ENCODE assay signal across 15 mouse cellular contexts in the genomic region with DNA sequence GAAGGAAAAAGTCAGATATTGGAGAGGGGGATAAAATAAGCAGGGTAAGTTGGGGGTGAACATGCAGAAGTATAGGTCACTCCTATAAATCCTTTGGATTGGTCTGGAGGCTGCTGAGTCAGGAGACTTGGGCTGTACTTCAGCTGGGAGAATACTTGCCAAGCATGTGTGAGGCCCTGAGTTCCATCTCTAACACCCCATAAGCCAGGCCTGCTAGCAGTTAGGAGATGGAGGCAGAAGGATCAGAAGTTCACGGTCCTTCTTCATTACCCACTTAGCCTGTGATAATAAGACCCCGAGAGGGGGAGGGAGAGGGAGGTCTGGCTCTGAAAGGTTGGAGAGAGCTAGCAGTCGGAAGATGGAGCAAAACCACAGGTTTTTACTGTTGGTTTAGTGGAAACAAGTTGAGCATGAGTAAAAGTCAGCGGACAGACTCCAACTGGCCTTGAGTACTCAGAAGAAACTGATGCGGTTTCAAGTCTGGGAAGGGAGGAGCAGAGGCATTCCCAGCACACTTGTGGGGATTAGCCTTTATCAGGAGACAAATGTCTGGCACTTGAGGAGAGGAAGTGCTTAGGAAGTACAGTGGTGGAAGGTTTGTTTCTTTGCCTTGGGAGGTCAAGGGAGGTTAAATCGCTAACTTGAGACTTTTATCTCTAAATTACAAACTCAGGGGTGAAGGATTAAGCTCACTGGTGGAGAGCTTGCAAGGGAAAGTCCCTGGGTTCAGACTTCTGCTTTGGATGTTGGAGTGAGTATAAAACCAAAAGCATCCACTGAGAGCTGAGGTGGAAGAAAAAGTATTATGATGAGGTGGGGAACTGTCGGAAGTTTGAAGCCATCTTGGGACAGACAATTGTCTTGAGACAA. TPM values are rescaled to one million over a fixed set of nuclear protein-coding genes. Genes with fewer than 3 reads are reported as not detected.
DNase-seq lines count a peak whose midpoint lies in the region; ATAC-seq and TF ChIP-seq lines count a peak whose summit lies in the region.
"Had no signal": no experiment of that assay in that cellular context is flagged by ENCODE, and none has a peak within 500 bp of the region (broad histone marks: within the 10 kb centered on the region; RNA-seq: fewer than 3 reads in every experiment).

No protein-coding gene starts in this region.

- H3K4me1 ChIP-seq in kidney, adult 2 months (ENCODE audit: control insufficient read depth, insufficient read depth, low read length), result 0 out of 2 replicates have a peak, but pooled peaks cover 6% of the 10 kb centered on the region
- H3K4me1 ChIP-seq in lung, embryonic 16.5 days (replicated peaks; ENCODE audit: control insufficient read depth, insufficient read depth, low read length), result no peaks in the 10 kb centered on the region
- H3K4me1 ChIP-seq in limb, embryonic 14.5 days (ENCODE audit: control insufficient read depth, insufficient read depth, low read length), result no peaks in the 10 kb centered on the region
- no peaks in the 10 kb centered on the region for H3K4me1 ChIP-seq in hindbrain, embryonic 14.5 days (replicated peaks; ENCODE audit: control insufficient read depth, insufficient read depth, low read length)
- H3K4me1 ChIP-seq: hindbrain, embryonic 12.5 days; limb, embryonic 15.5 days had no signal

- H3K9ac ChIP-seq in lung, embryonic 16.5 days (ENCODE audit: low read length), result no peak overlapping the region
- H3K9ac ChIP-seq in limb, embryonic 14.5 days (ENCODE audit: low read depth, low read length, severe bottlenecking), result no peak overlapping the region
- H3K9ac ChIP-seq in hindbrain, embryonic 14.5 days, result no peak overlapping the region
- H3K9ac ChIP-seq: hindbrain, embryonic 12.5 days; limb, embryonic 15.5 days had no signal

- H3K4me2 ChIP-seq in lung, embryonic 16.5 days (ENCODE audit: low read depth, low read length), result no peak overlapping the region
- no peak overlapping the region for H3K4me2 ChIP-seq in limb, embryonic 14.5 days (replicated peaks; ENCODE audit: low read depth, low read length, severe bottlenecking)
- no peak overlapping the region for H3K4me2 ChIP-seq in hindbrain, embryonic 14.5 days (replicated peaks)
- H3K4me2 ChIP-seq: hindbrain, embryonic 12.5 days; limb, embryonic 15.5 days had no signal

- no peak for TF ChIP-seq POLR2A in kidney, adult 2 months (IDR thresholded peaks at IDR 0.05; ENCODE audit: low read depth, low read length)
- no peak for TF ChIP-seq POLR2A in limb, embryonic 14.5 days (IDR thresholded peaks at IDR 0.05; ENCODE audit: borderline replicate concordance, extremely low read depth, insufficient read depth, insufficient read length)

- no peak for TF ChIP-seq CTCF in kidney, adult 2 months (conservative IDR thresholded peaks at IDR 0.05; ENCODE audit: insufficient read depth, insufficient read length, low read depth, low read length)
- no peak for TF ChIP-seq CTCF in Patski (IDR thresholded peaks at IDR 0.05)

- no peaks in the 10 kb centered on the region for H3K9me3 ChIP-seq in lung, embryonic 16.5 days (ENCODE audit: control insufficient read depth, low read length)
- H3K9me3 ChIP-seq in limb, embryonic 14.5 days (ENCODE audit: control insufficient read depth, low read length), result no peaks in the 10 kb centered on the region
- H3K9me3 ChIP-seq in hindbrain, embryonic 14.5 days (ENCODE audit: control insufficient read depth, low read length), result no peaks in the 10 kb centered on the region
- H3K9me3 ChIP-seq: hindbrain, embryonic 12.5 days; limb, embryonic 15.5 days had no signal

- POLR2A ChIA-PET in Patski (lab: Charles Lee), result interaction anchor here (1.1 kb wide), 1 partner anchor 18 kb away, joined by 3 read pairs; no protein-coding TSS in a partner anchor

- WGBS in kidney, adult 2 months, result 40% methylated on average over 7 of the region's 7 CpGs
- WGBS in lung, embryonic 16.5 days, result 26% methylated on average over 7 of the region's 7 CpGs
- WGBS in limb, embryonic 14.5 days, result 43% methylated on average over 7 of the region's 7 CpGs
- WGBS in hindbrain, embryonic 14.5 days, result 70% methylated on average over 7 of the region's 7 CpGs

- DNase-seq in kidney, adult 2 months, result no peak
- no peak for DNase-seq in kidney, adult 11 months
- DNase-seq in lung, postnatal 25 days (ENCODE audit: low spot score), result no peak
- DNase-seq in Patski (ENCODE audit: low read depth, low spot score), result peak; percentile 1
- peak; percentile 9 for DNase-seq in limb, embryonic 14.5 days (ENCODE audit: low spot score)
- DNase-seq in cerebellum, postnatal 25 days, result no peak
- DNase-seq in hindbrain, embryonic 14.5 days (ENCODE audit: low spot score), result no peak
- DNase-seq: cerebellum, adult 18-20 months; midbrain, embryonic 14.5 days; right cerebral cortex, postnatal 4 days; thymus, adult 2 months had no signal

- in situ Hi-C loops in Patski (cut with MboI; ENCODE audit: low pct_unique_long_range_greater_than_20kb), result no loop called here

- peak overlapping the region; percentile 52 for H3K4me3 ChIP-seq in kidney, adult 2 months (ENCODE audit: insufficient read depth, low read depth, low read length)
- no peak overlapping the region for H3K4me3 ChIP-seq in lung, embryonic 16.5 days (ENCODE audit: low read length)
- no peak overlapping the region for H3K4me3 ChIP-seq in limb, embryonic 14.5 days (replicated peaks; ENCODE audit: low read length)
- H3K4me3 ChIP-seq in hindbrain, embryonic 14.5 days (replicated peaks; ENCODE audit: low read length), result no peak overlapping the region
- H3K4me3 ChIP-seq: hindbrain, embryonic 12.5 days; limb, embryonic 15.5 days had no signal

- CTCF ChIA-PET in Patski (lab: Charles Lee), result no interaction called here

- H3K27ac ChIP-seq in kidney, adult 2 months (ENCODE audit: insufficient read depth, low read depth, low read length), result peak overlapping the region; percentile 45; the same call in 1 of the 2 replicates
- peak overlapping the region; percentile 57; the same call in 1 of the 2 replicates for H3K27ac ChIP-seq in lung, embryonic 16.5 days (ENCODE audit: low read length)
- H3K27ac ChIP-seq in limb, embryonic 14.5 days (replicated peaks; ENCODE audit: low read depth, low read length), result no peak overlapping the region
- H3K27ac ChIP-seq in hindbrain, embryonic 14.5 days, result no peak overlapping the region
- H3K27ac ChIP-seq: hindbrain, embryonic 12.5 days; limb, embryonic 15.5 days had no signal

- H3K36me3 ChIP-seq in kidney, adult 2 months (ENCODE audit: control insufficient read depth, insufficient read depth, low read length), result no peaks in the 10 kb centered on the region; the same call in 1 of the 2 replicates
- no peaks in the 10 kb centered on the region for H3K36me3 ChIP-seq in lung, embryonic 16.5 days (ENCODE audit: control insufficient read depth, insufficient read depth, low read length)
- no peaks in the 10 kb centered on the region for H3K36me3 ChIP-seq in limb, embryonic 14.5 days (ENCODE audit: control insufficient read depth, insufficient read depth, low read length)
- no peaks in the 10 kb centered on the region for H3K36me3 ChIP-seq in hindbrain, embryonic 14.5 days (replicated peaks; ENCODE audit: control insufficient read depth, insufficient read depth)
- H3K36me3 ChIP-seq: hindbrain, embryonic 12.5 days; limb, embryonic 15.5 days had no signal

- peak; percentile 89 for ATAC-seq in lung, embryonic 16.5 days (ENCODE audit: low read depth)
- no peak for ATAC-seq in Patski
- peak; percentile 79 for ATAC-seq in limb, embryonic 14.5 days (ENCODE audit: low FRiP score, low read depth)
- ATAC-seq in hindbrain, embryonic 14.5 days (ENCODE audit: low FRiP score), result no peak
- ATAC-seq: intestine, embryonic 16.5 days had no signal

- no peaks in the 10 kb centered on the region for H3K27me3 ChIP-seq in kidney, adult 2 months (replicated peaks; ENCODE audit: control insufficient read depth, insufficient read depth, low read length)
- H3K27me3 ChIP-seq in lung, embryonic 16.5 days (ENCODE audit: control insufficient read depth, insufficient read depth, low read depth, low read length), result no peaks in the 10 kb centered on the region
- H3K27me3 ChIP-seq in Patski, result no peaks in the 10 kb centered on the region
- H3K27me3 ChIP-seq in limb, embryonic 14.5 days (ENCODE audit: control insufficient read depth, insufficient read depth, low read length), result no peaks in the 10 kb centered on the region; the same call in 1 of the 2 replicates
- H3K27me3 ChIP-seq in hindbrain, embryonic 14.5 days (ENCODE audit: control insufficient read depth, insufficient read depth, low read length), result peaks cover 14% of the 10 kb centered on the region; the same call in 1 of the 2 replicates

RNA-seq across cellular contexts. Expression of a gene that starts 3.9 kb away (rescaled TPM):
- polyA plus RNA-seq in kidney, adult 2 months (2012; rRNA removed), result 171 and 274 TPM in 2 replicates
- 0.39 and 0.70 TPM in 2 replicates for polyA plus RNA-seq in lung, embryonic 16.5 days (2015; fragmentation: Nextera tagmentation; extraction: Ambion mirVana)
- polyA plus RNA-seq in Patski (2021), result not detected
- 0.05 and 0.10 TPM in 2 replicates for polyA plus RNA-seq in limb, embryonic 14.5 days (2012; rRNA removed)
- 0.15 and 0.21 TPM in 2 replicates for polyA plus RNA-seq in limb, embryonic 14.5 days (2014; fragmentation: Nextera tagmentation; extraction: Ambion mirVana)
- 0.27 and 0.92 TPM in 2 replicates for polyA plus RNA-seq in hindbrain, embryonic 14.5 days (2014; fragmentation: Nextera tagmentation; extraction: Ambion mirVana)
- polyA plus RNA-seq: limb, embryonic 15.5 days; midbrain, embryonic 14.5 days; thymus, adult 2 months had no signal

RNA-seq across cellular contexts. Expression of a gene that starts 16.2 kb away (rescaled TPM):
- polyA plus RNA-seq in kidney, adult 2 months (2012; rRNA removed), result 5.9 and 6.7 TPM in 2 replicates
- 22.0 and 28.4 TPM in 2 replicates for polyA plus RNA-seq in lung, embryonic 16.5 days (2015; fragmentation: Nextera tagmentation; extraction: Ambion mirVana)
- polyA plus RNA-seq in Patski (2021), result 7.6 TPM
- polyA plus RNA-seq in limb, embryonic 14.5 days (2012; rRNA removed), result 19.8 and 23.3 TPM in 2 replicates
- polyA plus RNA-seq in limb, embryonic 14.5 days (2014; fragmentation: Nextera tagmentation; extraction: Ambion mirVana), result 20.1 and 24.2 TPM in 2 replicates
- polyA plus RNA-seq in hindbrain, embryonic 14.5 days (2014; fragmentation: Nextera tagmentation; extraction: Ambion mirVana), result 19.1 and 19.8 TPM in 2 replicates

RNA-seq across cellular contexts. Expression of a gene that starts 46.6 kb away (rescaled TPM):
- polyA plus RNA-seq in kidney, adult 2 months (2012; rRNA removed), result 8.4 and 11.0 TPM in 2 replicates
- polyA plus RNA-seq in lung, embryonic 16.5 days (2015; fragmentation: Nextera tagmentation; extraction: Ambion mirVana), result 2.1 and 3.3 TPM in 2 replicates
- polyA plus RNA-seq in Patski (2021), result 0.24 TPM
- polyA plus RNA-seq in limb, embryonic 14.5 days (2012; rRNA removed), result 1.7 and 2.4 TPM in 2 replicates
- polyA plus RNA-seq in limb, embryonic 14.5 days (2014; fragmentation: Nextera tagmentation; extraction: Ambion mirVana), result 3.7 and 6.2 TPM in 2 replicates
- 0.36 and 0.42 TPM in 2 replicates for polyA plus RNA-seq in hindbrain, embryonic 14.5 days (2014; fragmentation: Nextera tagmentation; extraction: Ambion mirVana)

Comparison
In these comparisons a context has a peak if more than half of its experiments do, and no peak if none do; other contexts are left out.
1. DNase-seq: peak in Patski (single experiment) and limb, embryonic 14.5 days (single experiment); none in kidney, adult 2 months (single experiment), kidney, adult 11 months (single experiment), lung, postnatal 25 days (single experiment), cerebellum, postnatal 25 days (0 of 2) and hindbrain, embryonic 14.5 days (single experiment).
2. H3K27ac ChIP-seq: peak in kidney, adult 2 months (single experiment) and lung, embryonic 16.5 days (single experiment); none in limb, embryonic 14.5 days (single experiment) and hindbrain, embryonic 14.5 days (single experiment).
3. ATAC-seq: peak in lung, embryonic 16.5 days (single experiment) and limb, embryonic 14.5 days (single experiment); none in Patski (single experiment) and hindbrain, embryonic 14.5 days (single experiment).
4. RNA of a gene that starts 3.9 kb away (polyA plus RNA-seq): 171 to 274 TPM in kidney, adult 2 months; 0.27 to 0.92 TPM in hindbrain, embryonic 14.5 days, 0.39 to 0.70 TPM in lung, embryonic 16.5 days, 0.05 to 0.21 TPM in limb, embryonic 14.5 days and not detected in Patski (single experiment); every median in the first group is over 10 times any median in the second.